1 mouse cellular context compared by ENCODE assay signal in genomic region chr3:89228180-89228549, GRCm38 (mm10).
TF ChIP-seq lines count a peak whose summit lies in the region.

No protein-coding gene starts in this region.

TF ChIP-seq in CH12.LX, 34 proteins besides CTCF, POLR2A, EP300 and RAD21:
- TF ChIP-seq ELF1 (IDR thresholded peaks at IDR 0.05; ENCODE audit: low read depth, low read length) (peak; percentile 75), KAT2A (IDR thresholded peaks at IDR 0.05; ENCODE audit: insufficient replicate concordance, low read length) (0 out of 2 replicates have a peak, but pooled peaks have one; percentile 15), NRF1 (IDR thresholded peaks at IDR 0.05; ENCODE audit: low read depth, low read length) (peak; percentile 28; the same call in 1 of the 2 replicates), ZC3H11A (IDR thresholded peaks at IDR 0.05; ENCODE audit: low read depth, low read length) (peak; percentile 18; the same call in 1 of the 2 replicates), SMC3 (IDR thresholded peaks at IDR 0.05; ENCODE audit: low read depth, low read length) (peak; percentile 72), RCOR1 (conservative IDR thresholded peaks at IDR 0.05; ENCODE audit: low read depth, low read length) (no peak), BHLHE40 (IDR thresholded peaks at IDR 0.05; ENCODE audit: low read depth, low read length) (0 out of 2 replicates have a peak, but pooled peaks have one; percentile 29), TBP (conservative IDR thresholded peaks at IDR 0.05; ENCODE audit: low read depth, low read length) (no peak), TCF12 (IDR thresholded peaks at IDR 0.05; ENCODE audit: low read depth, low read length) (peak; percentile 47), MAZ (IDR thresholded peaks at IDR 0.05; ENCODE audit: low read depth, low read length) (no peak), JUN (IDR thresholded peaks at IDR 0.05; ENCODE audit: insufficient read depth, low read depth, low read length) (no peak), CHD2 (IDR thresholded peaks at IDR 0.05; ENCODE audit: low read length) (peak; percentile 37; the same call in 1 of the 2 replicates), CHD1 (IDR thresholded peaks at IDR 0.05; ENCODE audit: low read depth, low read length) (no peak), HCFC1 (IDR thresholded peaks at IDR 0.05; ENCODE audit: low read depth, low read length) (peak; percentile 46; the same call in 1 of the 2 replicates), SIN3A (IDR thresholded peaks at IDR 0.05; ENCODE audit: low read length) (peak; percentile 52), POLR2AphosphoS2 (IDR thresholded peaks at IDR 0.05; ENCODE audit: low read depth, low read length) (no peak), MAFK (IDR thresholded peaks at IDR 0.05; ENCODE audit: insufficient replicate concordance, low read length) (no peak), GABPA (IDR thresholded peaks at IDR 0.05; ENCODE audit: insufficient replicate concordance, low read depth, low read length) (no peak), USF1 (IDR thresholded peaks at IDR 0.05; ENCODE audit: low read depth, low read length) (no peak), IRF4 (IDR thresholded peaks at IDR 0.05; ENCODE audit: low read depth, low read length) (peak; percentile 33; the same call in 1 of the 2 replicates), ZNF384 (IDR thresholded peaks at IDR 0.05; ENCODE audit: low read depth, low read length) (no peak), NELFE (IDR thresholded peaks at IDR 0.05; ENCODE audit: low read depth, low read length) (peak; percentile 44; the same call in 1 of the 2 replicates)
